Mouse (Mus musculus): ENCODE data around the gene Bcl3.

The Bcl3 gene

GRCm38 (mm10) chr7:19822604-19823058, at the start of gene Bcl3:
TSS of gene Bcl3 (minus strand) at chr7:19822770.
- peak; percentile 71 for DNase-seq (ENCODE audit: low spot score)

- peak; percentile 30 for DNase-seq (ENCODE audit: low spot score)
Observed at GRCm38 (mm10) chr7:19871943-19872601, 49.5 kb upstream of the Bcl3 start.

GRCm38 (mm10) chr7:19871137-19871621, 48.6 kb upstream of the Bcl3 start:
- DNase-seq (ENCODE audit: low spot score): no peak

- no peak for DNase-seq (ENCODE audit: low spot score)
Observed at GRCm38 (mm10) chr7:19867751-19868399, 45.3 kb upstream of the Bcl3 start.

GRCm38 (mm10) chr7:19866490-19866889, 43.9 kb upstream of the Bcl3 start:
- no peak for DNase-seq (ENCODE audit: low spot score)

GRCm38 (mm10) chr7:19865246-19866036, 42.9 kb upstream of the Bcl3 start:
- DNase-seq (ENCODE audit: low spot score): no peak

GRCm38 (mm10) chr7:19864241-19864640, 41.7 kb upstream of the Bcl3 start:
- no peak for DNase-seq (ENCODE audit: low spot score)

GRCm38 (mm10) chr7:19861199-19861598, 38.6 kb upstream of the Bcl3 start, which contains the start of gene Ceacam16:
TSS of gene Ceacam16 (minus strand) at chr7:19861299.
- DNase-seq (ENCODE audit: low spot score): no peak

GRCm38 (mm10) chr7:19859740-19860139, 37.2 kb upstream of the Bcl3 start:
- no peak for DNase-seq (ENCODE audit: low spot score)

- no peak for DNase-seq (ENCODE audit: low spot score)
Observed at GRCm38 (mm10) chr7:19856283-19856682, 33.7 kb upstream of the Bcl3 start.

GRCm38 (mm10) chr7:19855663-19856062, 33.1 kb upstream of the Bcl3 start:
- DNase-seq (ENCODE audit: low spot score): no peak

- DNase-seq (ENCODE audit: low spot score): no peak
Observed at GRCm38 (mm10) chr7:19853526-19853925, 31.0 kb upstream of the Bcl3 start.

GRCm38 (mm10) chr7:19851858-19852570, 29.4 kb upstream of the Bcl3 start, which contains the start of gene Gm19345:
TSS of gene Gm19345 (plus strand) at chr7:19852003.
- DNase-seq (ENCODE audit: low spot score): no peak

GRCm38 (mm10) chr7:19844521-19845171, 22.1 kb upstream of the Bcl3 start:
- DNase-seq (ENCODE audit: low spot score): no peak

- DNase-seq (ENCODE audit: low spot score): peak; percentile 78
Observed at GRCm38 (mm10) chr7:19843561-19843960, 21.0 kb upstream of the Bcl3 start.

GRCm38 (mm10) chr7:19842885-19843504, 20.4 kb upstream of the Bcl3 start:
- no peak for DNase-seq (ENCODE audit: low spot score)

- no peak for DNase-seq (ENCODE audit: low spot score)
Observed at GRCm38 (mm10) chr7:19841686-19842413, 19.3 kb upstream of the Bcl3 start.

- DNase-seq (ENCODE audit: low spot score): no peak
Observed at GRCm38 (mm10) chr7:19840936-19841335, 18.4 kb upstream of the Bcl3 start.

GRCm38 (mm10) chr7:19840371-19840770, 17.8 kb upstream of the Bcl3 start:
- DNase-seq (ENCODE audit: low spot score): no peak

- DNase-seq (ENCODE audit: low spot score): no peak
Observed at GRCm38 (mm10) chr7:19836843-19837242, 14.3 kb upstream of the Bcl3 start.

Measured in urinary bladder, postnatal 14 days (tissue).